Mouse (Mus musculus) lung, postnatal 0 days (tissue): Measurements from ENCODE around the gene Calhm1.

ENCODE experiments used
- CTCF ChIP-seq: IDR thresholded peaks from 2 replicates; pipeline ENCODE4 v1.5.1; 2016; ENCODE audit warnings: antibody characterized with exemption, mild to moderate bottlenecking
- EP300 ChIP-seq: IDR thresholded peaks from 2 replicates; pipeline ENCODE4 v1.6.1; 2016; ENCODE audit warnings: antibody characterized with exemption, mild to moderate bottlenecking, control low read depth

DNA sequence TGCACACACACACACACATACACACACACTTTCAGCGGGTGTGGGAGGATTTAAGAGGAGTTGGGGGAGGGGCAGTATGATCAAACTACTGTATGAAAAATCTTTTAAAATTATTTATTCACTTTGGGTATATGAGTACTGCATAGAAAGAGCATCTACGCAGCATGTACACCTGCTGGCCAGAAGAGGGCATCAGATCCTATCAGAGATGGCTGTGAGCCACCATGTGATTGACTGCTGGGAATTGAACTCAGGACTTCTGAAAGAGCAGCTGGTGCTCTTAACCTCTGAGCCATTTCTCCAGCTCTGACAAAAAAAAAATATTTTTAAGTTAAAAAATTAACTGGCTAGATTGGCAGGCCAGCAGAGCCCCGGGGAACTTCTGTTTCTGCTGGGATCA is 30.5 kb upstream of the Calhm1 start:
- TF ChIP-seq CTCF (peak; percentile 70), EP300 (no peak)
